Mouse (Mus musculus) brain, embryonic 18.5 days (tissue): ENCODE results near the gene Txnip.
A peak's percentile ranks its signal among the peaks of the same experiment; 100 is the strongest.
"Not testable (repeated sequence)": the region's sequence is repeated elsewhere in the genome, so short reads cannot be mapped to it uniquely, and the experiment has no call there.

ENCODE experiments used
- DNase-seq: peaks from one replicate; pipeline ENCODE4 v3.0.0-alpha.2; 2012; ENCODE audit warnings: low read depth, low spot score

Gene Txnip

DNA sequence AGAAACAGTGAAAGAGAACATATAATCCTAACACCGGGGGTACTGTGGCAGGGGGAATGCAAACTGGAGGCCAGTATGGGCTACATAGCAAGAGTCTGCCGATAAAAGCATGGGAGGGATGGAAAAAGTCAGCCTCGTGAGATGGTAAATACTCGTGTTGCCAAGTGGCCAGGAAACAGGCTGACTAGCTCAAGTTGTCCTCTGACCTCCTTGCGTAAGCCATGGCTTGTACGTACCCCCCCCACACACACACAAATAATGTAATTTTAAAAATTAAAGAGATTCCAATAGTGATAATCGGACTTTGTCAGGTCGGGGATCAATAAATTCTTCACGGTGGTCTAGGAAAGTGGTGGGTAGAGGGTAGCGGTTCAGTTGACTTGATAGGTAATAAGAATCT lies 35.6 kb downstream of the Txnip start:
- no peak for DNase-seq

DNA sequence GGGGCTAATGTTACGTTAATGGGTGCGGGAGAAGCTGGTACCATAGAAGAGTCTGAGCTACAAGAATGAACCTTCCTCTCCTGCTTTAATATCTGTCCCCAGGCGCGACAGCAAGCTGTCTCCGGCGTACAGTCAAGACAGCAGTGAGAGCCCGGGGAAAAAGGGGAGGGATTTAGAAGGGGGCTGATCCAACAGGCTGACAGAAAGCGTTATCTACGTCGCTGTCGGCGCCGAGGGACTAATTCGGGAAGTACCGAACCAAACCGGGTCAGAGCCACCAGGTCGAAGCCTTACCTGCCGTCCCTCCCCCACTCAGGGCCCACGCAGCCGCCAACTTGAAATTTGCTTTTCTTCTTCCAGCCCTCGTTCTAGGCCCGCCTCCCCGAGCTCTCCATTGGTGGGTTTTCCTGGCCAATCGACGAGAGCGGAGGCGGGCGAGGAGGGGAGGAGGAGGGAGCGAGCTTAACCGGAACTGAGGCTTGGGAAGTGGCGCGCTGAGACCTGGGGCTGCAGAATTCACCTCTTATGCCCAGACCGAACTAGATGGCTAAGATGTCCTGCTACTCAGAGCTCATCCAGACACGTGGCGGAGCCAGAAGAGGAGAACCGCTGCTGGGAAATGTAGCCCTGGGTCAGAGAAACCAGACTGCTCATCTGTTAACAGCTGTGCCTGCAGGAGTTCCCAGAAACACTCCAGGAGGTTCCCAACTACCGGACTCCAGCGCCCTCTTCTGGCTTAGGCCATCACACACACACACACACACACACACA lies 36.2 kb downstream of the Txnip start, which contains the start of gene Polr3gl:
Gene Polr3gl, minus strand, starts transcription at position 392 of the 771 bp plus-strand sequence.
- peak; percentile 90 for DNase-seq

DNA sequence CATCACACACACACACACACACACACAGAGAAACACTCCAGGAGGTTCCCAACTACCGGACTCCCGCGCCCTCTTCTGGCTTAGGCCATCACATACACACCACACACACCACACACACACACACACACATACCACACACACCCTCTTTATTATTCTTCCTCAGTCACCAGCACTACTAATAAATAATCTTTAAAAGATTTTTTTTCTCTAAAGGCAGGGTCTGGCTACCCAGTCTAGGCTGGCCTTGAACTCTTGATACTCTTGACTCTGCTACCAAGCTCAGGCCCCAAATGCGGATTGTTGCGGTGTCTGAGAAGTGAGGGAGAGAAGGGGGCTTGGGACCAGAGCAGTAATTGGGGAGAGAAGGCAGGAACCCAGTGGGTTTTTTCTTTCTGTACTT lies 37.1 kb downstream of the Txnip start:
- DNase-seq: no peak

DNA sequence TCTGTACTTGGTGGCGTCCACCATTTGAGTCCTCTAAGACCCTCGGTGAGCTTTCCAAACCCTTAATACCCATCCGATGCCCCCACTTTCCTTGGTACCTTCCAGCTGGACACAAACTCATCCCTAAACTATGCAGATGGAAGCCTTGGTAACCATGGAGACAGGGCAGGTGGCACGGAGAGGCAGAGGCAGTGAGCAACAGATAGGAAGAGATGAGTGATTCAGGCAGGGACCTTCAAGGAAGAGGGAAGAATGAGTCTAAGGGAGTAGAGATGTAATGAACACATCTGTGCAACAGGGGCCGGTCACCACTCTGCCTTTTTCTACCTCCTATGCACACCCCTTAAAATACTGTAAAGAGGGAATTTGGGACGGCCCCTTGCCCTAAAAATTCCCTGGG lies 37.9 kb downstream of the Txnip start:
- no peak for DNase-seq

DNA sequence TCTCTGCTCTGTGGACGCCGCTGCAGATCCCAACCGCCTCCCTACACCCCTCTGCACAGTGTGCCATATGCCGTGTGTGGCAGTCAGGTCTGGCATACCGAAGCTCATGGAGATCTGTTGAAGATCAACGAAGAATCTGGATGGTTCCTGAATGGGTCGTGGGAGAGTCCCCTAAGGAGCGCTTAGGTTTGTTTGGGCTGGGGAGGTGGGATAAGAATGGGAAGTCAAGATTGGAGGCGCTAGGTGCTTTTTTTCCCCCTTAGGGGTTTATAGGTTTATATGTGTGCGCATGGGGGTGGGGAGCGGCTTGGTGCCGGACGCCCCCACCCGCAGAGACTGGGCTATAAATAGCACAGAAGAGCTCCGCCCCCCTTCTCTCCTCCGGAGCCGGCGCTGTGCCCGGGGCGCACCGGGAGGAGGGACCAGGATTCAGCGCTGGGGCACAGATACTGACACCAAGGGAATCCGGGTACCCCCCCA lies 38.5 kb downstream of the Txnip start, which contains the start of gene Ankrd34a:
Gene Ankrd34a, plus strand, starts transcription at position 409 of the 480 bp plus-strand sequence.
- DNase-seq: no peak

DNA sequence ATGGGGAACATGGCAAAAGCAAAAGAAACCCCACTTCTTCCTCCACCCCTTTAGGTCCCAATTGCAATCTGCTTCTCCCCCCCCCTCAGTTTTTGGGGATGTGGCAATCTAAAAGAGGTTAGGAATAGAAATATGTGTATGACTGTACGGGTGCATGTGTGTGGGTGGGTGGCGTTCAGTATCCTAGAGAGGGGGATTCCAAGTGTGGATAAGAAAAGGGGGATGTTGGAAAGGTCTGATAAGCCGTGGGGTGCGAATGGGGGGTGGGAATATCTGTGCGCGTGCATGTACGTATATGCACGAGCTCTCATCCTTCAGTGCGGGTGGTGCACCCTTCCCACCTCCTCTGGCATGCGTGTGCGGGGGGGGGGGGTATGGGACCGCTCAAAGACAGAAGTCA lies 39.1 kb downstream of the Txnip start:
- DNase-seq: no peak

DNA sequence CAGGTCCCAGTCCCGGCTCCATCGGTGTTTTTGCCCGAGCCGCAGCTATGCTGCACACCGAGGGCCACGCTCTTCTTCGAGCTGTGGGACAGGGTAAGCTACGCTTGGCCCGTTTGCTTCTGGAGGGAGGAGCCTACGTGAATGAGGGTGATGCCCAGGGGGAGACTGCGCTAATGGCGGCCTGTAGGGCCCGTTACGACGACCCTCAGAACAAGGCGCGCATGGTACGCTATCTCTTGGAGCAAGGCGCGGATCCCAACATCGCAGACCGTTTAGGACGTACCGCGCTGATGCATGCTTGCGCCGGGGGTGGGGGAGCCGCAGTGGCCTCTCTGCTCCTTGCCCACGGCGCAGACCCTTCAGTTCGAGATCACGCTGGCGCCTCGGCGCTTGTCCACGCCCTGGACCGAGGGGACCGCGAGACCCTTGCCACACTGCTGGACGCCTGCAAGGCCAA lies 39.7 kb downstream of the Txnip start:
- no peak for DNase-seq

DNA sequence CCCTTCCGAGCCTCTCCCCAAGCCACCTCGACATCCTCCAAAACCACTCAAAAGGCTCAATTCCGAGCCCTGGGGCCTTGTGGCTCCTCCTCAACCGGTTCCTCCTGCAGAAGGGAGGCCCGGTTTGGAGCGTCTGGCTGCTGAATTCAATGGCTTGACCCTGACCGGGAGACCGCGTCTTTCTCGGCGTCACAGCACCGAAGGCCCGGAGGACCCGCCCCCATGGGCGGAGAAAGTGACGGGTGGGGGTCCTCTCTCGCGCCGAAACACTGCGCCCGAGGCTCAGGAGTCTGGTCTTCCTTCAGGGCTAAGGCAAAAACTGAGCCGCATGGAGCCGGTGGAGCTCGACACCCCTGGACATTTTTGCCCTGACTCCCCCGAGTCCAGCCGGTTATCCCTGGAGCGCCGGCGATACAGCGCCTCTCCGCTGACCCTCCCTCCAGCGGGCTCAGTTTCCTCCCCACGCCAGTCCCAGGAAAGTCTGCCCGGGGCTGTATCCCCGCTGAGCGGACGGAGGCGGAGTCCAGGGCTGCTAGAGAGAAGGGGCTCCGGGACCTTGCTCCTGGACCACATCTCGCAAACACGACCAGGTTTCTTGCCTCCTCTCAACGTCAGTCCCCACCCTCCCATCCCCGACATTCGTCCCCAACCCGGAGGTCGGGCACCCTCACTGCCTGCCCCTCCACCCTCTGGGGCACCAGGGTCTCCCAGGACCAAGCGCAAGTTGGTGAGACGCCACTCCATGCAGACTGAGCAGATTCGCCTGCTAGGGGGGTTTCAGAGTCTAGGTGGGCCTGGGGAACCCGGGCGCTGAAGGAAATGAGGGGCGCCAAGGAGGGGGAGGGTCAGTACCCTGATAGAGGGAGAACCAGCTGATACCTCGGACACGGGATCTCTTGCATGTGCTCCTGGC lies 40.7 kb downstream of the Txnip start:
- DNase-seq: no peak

DNA sequence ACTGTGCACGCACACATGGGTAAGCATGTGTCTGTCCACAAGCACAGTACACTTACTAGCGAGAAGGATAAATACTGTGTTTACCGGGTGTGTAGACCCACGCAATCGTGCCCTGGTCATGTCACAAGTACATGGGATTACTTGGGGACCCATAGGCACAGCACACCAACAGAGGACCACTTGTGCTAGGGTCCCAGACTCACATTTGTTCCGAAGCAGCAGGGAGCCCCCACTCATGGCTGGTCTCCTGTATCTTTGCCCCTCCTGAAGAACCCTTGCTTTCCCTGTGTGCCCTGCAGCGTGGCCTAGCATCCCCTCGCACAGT lies 41.3 kb downstream of the Txnip start:
- no peak for DNase-seq

DNA sequence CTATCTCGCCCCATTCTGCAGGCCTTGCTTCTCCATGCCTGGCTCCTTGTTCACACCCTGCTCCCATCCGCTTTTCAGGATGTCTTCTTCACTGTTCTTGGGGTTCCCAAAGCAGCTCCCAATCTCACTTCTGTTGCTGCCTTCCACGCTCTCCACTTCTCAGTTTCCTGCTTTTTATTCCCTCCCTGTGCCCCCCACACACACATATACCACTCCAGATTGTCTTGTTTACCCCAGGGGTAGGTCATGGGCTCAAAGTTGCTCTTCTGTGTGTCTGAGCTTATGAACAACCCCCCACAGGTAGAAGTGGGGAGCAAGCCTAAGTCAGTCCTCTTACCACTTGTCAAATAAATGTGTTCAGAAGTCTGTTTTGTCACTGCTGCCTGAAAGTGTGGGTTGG lies 41.7 kb downstream of the Txnip start:
- DNase-seq: no peak

DNA sequence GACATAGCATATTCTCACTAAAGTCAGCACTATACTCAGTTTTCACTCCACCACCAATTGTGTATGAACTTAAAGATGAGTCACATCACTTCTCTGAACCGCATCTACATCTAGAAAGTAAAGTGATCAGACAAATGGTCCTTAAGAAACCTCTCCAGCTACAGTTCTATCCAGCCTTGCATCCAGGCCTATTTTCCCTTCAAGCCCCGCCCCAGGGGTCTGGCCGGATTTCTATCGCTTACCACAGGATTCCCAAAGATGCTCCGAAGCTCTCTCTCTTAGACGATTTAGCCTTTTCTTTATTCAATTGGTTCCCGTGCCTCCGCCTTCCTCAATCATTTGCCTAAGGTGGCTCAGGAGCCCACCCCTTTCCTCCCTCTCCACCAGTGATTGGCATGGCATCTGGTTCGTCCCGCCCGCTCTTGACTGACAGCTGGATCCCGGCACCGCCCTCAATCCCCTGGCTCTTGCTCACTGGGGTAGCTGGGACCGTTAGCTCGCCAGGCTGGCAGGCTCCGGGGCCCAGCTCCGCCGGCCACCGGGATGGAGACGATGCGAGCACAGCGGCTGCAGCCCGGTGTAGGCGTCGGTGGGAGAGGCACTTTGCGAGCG lies 43.0 kb downstream of the Txnip start, which contains the start of gene Lix1l:
Gene Lix1l, plus strand, starts transcription at position 511 of the 612 bp plus-strand sequence.
- peak; percentile 95 for DNase-seq

DNA sequence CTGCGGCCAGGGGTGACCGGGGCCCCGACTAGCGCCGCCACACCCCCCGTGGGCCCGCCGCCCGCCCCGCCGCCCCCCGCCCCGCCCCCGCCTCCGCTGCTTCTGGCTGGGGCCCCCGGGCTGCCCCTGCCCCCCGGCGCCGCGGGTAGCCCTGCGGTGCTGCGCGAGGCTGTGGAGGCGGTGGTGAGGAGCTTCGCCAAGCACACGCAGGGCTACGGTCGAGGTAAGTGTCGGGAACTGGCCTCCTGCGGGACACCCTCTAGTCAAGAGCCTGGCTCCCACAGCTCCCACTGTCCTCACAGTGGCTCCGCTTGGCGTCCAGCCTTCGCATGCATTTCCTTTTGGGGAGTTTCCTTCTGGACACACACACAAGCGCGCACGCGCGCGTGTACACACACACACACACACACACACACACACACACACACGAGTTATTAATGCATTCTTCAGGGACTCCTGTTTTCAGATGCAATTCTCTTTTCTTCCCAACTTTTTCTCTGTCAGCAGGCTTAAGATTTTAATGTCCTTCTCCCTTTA lies 43.6 kb downstream of the Txnip start:
- DNase-seq: no peak

DNA sequence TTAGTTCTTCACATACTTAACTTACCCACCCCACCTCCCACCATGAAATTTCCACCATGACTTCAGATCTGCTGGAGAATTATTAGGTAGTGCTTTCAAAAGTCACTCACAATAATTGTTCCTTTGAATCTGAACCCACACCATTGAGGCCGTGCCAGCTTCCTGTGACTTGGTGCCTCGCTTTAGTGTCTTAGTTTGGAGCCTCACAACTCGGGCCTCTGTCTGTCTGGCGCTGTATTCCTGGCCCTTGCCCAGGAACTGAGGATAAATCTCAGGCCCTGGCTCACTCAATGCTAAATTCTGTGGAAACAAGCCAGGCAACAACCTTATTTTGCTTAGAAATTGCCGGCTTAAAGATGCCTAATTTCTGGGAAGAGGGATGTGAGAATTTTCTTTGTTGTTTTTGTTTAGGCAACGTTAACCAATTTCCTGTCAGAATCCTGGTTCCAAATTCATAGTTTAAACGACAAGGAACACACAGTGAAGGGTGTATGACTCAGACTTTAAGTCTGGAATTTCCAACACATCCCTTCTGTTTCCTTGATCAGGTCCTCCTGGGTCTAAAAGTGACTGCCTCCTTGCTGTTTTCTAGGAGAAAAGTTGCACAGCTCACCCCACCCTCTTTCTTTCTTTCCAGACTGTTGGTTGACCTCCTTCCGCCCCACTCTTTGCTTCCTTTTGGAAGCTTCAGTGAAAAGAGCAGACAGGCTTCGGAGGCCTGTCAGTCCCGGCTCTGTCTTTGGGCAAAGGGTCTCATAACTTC lies 44.4 kb downstream of the Txnip start:
- DNase-seq: no peak

DNA sequence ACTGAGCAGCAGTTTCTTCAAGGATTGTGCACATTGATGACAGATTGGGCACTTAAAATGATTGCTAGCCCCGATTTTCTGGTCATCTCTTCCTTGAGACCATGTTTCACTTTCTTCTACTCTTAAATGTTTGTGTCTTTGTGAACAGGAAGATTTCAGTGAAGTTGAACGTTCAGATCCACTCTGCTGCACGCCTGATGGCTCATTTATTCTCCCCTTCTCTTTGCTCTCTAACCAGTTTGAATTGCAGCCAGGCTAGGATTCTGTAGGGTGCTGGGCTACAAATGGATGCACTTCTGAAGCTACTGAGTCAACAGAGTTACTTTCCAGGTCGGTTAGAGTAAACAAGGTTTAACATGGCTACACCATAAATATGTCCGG lies 44.9 kb downstream of the Txnip start:
- DNase-seq: no peak

DNA sequence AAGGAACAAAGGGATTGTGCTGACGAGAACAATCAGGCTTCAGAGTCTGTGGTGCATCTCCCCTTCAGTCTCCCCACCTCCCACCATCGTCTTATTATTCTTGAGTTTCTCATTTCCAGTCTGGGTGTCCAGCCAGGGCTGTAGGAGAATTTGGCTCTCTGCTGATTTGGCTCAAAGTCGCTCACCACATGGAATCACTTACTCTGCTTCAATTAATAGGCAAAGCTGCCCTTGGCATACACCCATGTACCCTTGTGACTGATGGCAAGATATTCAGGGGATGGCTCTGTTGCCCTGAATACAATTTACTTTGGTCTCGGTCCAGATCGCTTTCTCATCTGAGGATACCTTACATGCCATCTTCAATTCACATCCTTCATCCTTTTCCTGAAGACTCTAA lies 45.6 kb downstream of the Txnip start:
- no peak for DNase-seq

DNA sequence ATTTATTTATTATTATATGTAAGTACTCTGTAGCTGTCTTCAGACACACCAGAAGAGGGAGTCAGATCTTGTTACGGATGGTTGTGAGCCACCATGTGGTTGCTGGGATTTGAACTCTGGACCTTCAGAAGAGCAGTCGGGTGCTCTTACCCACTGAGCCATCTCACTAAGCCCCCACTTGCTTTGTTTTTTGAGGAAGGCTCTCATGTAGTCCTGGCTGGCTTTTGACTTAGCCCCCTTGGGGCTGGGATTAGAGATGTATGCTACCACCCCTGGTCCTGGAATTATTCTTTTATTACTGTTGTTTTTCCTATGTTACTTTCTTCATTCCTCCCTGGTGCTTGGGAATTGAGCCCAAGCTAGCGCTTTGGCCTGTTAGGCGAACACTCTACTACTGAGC lies 48.2 kb downstream of the Txnip start:
- DNase-seq: not testable (repeated sequence)

DNA sequence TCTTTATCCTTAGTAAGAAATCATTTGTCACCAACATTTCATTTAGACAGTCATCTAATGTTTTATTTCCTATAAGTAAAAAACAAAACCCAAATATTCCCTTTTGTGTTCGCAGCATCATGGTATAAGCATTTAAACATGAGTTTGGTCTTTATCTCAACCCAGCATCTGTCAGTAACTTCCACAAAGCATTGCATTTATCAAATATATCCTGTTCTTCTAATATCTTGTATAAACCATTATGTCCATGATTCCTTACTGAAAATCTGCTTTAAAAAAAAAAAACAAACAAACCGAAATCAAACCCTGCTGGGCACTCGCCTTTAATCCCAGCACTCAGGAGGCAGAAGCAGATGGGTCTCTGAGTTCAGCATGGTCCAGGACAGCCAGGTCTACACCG lies 48.9 kb downstream of the Txnip start:
- no peak for DNase-seq
